Mouse (Mus musculus): ENCODE data around the gene Camk2g. TPM values are rescaled to one million over a fixed set of nuclear protein-coding genes. Genes with fewer than 3 reads are reported as not detected.

Gene Camk2g
- total and polyA plus RNA-seq, 3 experiments = 15.7 to 33.1 (median 18.5) TPM

DNA sequence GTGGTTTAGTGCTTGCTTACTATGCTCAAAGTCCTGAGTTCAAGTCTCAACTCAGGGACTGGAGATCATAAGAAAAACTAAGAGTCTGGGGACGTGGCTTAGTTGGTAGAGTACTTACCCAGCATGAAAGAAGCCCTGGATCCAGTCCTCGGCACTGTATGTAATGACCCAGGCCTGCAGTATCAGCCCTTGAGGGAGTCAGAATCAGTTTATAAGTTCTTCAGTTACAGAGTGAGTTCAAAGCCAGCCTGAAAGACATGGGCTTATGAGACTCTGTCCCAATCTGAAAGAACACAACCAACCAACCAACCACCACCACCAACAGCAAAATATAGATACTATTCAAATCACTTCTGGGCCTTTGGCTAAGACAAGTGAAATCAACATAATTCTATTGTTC lies 47.6 kb upstream of the Camk2g start:
- no peaks in the 10 kb centered on the region for H3K36me3 ChIP-seq (replicated peaks in 1 of 2; ENCODE audit: control insufficient read depth in 1 of 2, insufficient read depth in 1 of 2, low read length in 1 of 2)

DNA sequence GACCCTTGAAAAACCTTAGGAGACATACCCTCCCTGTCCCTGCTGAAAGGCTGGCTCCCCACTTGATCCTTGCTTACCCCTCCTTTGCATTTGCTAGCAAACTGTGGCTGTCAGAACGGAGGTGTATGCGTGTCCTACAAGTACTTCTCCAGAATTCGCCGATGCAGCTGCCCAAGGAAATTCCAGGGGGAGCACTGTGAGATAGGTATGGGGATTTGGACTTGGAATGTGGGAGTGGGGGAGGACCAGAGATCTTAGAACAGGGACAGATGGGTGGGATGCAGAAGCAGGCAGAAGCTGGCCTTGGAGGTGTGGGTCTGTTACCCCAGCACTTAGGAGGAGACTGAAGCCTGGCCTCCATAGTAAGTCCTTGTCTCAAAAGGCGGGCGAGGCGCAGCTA lies 43.8 kb upstream of the Camk2g start:
- no peak overlapping the region for H3K4me2 ChIP-seq (ENCODE audit: insufficient read depth, low read depth, poor library complexity, severe bottlenecking)
- no peaks in the 10 kb centered on the region for H3K27me3 ChIP-seq (replicated peaks)
- no peaks in the 10 kb centered on the region for H3K36me3 ChIP-seq (replicated peaks in 1 of 2; ENCODE audit: control insufficient read depth in 1 of 2, insufficient read depth in 1 of 2, low read length in 1 of 2)
- H3K9ac ChIP-seq (ENCODE audit: insufficient read depth, low read depth) = no peak overlapping the region
- DNase-seq (ENCODE audit: extremely low read depth) = no peak
- H3K4me1 ChIP-seq (ENCODE audit: control insufficient read depth in 1 of 2, insufficient read depth in 2 of 2) = peaks cover 11 to 34% of the 10 kb centered on the region in 2 experiments
- in situ Hi-C loops (cut with MboI; ENCODE audit: low pct_ligation_motif_present, low pct_unique_long_range_greater_than_20kb, low sequenced_read_pairs) = no loop called here
- no peak overlapping the region for H3K27ac ChIP-seq (ENCODE audit: insufficient read depth, low read depth)
- no peak for TF ChIP-seq CHD2 (IDR thresholded peaks at IDR 0.05; ENCODE audit: low read length)
- TF ChIP-seq JUN (IDR thresholded peaks at IDR 0.05; ENCODE audit: insufficient read depth, low read depth, low read length) = no peak
- TF ChIP-seq SMC3 (IDR thresholded peaks at IDR 0.05; ENCODE audit: low read depth, low read length) = no peak
- no peak for TF ChIP-seq HCFC1 (IDR thresholded peaks at IDR 0.05; ENCODE audit: low read depth, low read length)
- dilution Hi-C loops (cut with MboI; ENCODE audit: extremely low pct_ligation_motif_present, extremely low pct_unique_long_range_greater_than_20kb, low sequenced_read_pairs) = no loop called here
- H3K79me2 ChIP-seq (replicated peaks; ENCODE audit: control insufficient read depth, extremely low read depth, insufficient read depth, poor library complexity, severe bottlenecking) = no peaks in the 10 kb centered on the region
- peaks cover 2% of the 10 kb centered on the region for H3K9me3 ChIP-seq (replicated peaks; ENCODE audit: low read length)
- H3K4me3 ChIP-seq (replicated peaks in 1 of 3; ENCODE audit: low read depth in 2 of 3, low read length in 2 of 3, poor library complexity in 1 of 3) = peak overlapping the region in 1 of 3 experiments; percentile 3

More for the DNA sequence above, 47.6 kb upstream of the Camk2g start:
- dilution Hi-C loops (cut with MboI; ENCODE audit: extremely low pct_ligation_motif_present, extremely low pct_unique_long_range_greater_than_20kb, low sequenced_read_pairs) (no loop called here), in situ Hi-C loops (cut with MboI; ENCODE audit: low pct_ligation_motif_present, low pct_unique_long_range_greater_than_20kb, low sequenced_read_pairs) (no loop called here)
- no peak overlapping the region for H3K9ac ChIP-seq (ENCODE audit: insufficient read depth, low read depth)
- no peaks in the 10 kb centered on the region for H3K79me2 ChIP-seq (replicated peaks; ENCODE audit: control insufficient read depth, extremely low read depth, insufficient read depth, poor library complexity, severe bottlenecking)
- no peak overlapping the region for H3K4me2 ChIP-seq (ENCODE audit: insufficient read depth, low read depth, poor library complexity, severe bottlenecking)
- no peaks in the 10 kb centered on the region for H3K27me3 ChIP-seq (replicated peaks)
- peaks cover 2% of the 10 kb centered on the region for H3K9me3 ChIP-seq (replicated peaks; ENCODE audit: low read length)
- H3K27ac ChIP-seq (ENCODE audit: insufficient read depth, low read depth) = no peak overlapping the region
- TF ChIP-seq CTCF (conservative IDR thresholded peaks at IDR 0.05 in 1 of 2, IDR thresholded peaks at IDR 0.05 in 1 of 2; ENCODE audit: low read depth in 2 of 2, low read length in 2 of 2) (no peak), BHLHE40 (IDR thresholded peaks at IDR 0.05; ENCODE audit: low read depth, low read length) (no peak), JUND (conservative IDR thresholded peaks at IDR 0.05; ENCODE audit: low read depth, low read length) (no peak), USF2 (conservative IDR thresholded peaks at IDR 0.05; ENCODE audit: low read depth, low read length) (no peak), TBP (conservative IDR thresholded peaks at IDR 0.05; ENCODE audit: low read depth, low read length) (no peak)
- H3K4me1 ChIP-seq (ENCODE audit: control insufficient read depth in 1 of 2, insufficient read depth in 2 of 2) = peaks cover 9 to 42% of the 10 kb centered on the region in 2 experiments
- no peak overlapping the region for H3K4me3 ChIP-seq (replicated peaks in 1 of 3; ENCODE audit: low read depth in 2 of 3, low read length in 2 of 3, poor library complexity in 1 of 3)
- no peak for DNase-seq (ENCODE audit: extremely low read depth)

DNA sequence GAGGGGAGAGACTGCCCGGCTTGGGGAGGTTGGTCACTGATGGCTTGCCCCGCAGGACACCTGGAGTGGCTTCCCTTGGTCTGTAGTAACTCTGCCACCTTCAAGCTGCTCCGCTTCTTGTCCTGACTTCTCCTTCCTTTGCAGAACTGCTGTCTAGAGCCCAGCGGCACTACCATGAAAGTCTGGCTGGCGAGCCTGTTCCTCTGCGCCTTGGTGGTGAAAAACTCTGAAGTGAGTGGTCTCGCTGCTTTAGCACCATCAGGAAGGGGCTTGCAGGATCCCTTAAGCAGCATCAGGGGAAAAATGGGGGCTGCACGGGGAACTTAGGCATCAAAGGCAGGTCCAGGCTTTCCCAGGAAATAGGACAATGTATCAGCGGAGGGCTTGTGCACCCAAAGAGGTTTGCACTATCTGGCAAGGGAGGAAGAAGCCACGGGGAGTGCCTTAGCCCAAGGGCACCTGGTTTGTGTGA lies 43.1 kb upstream of the Camk2g start:
- H3K9ac ChIP-seq (ENCODE audit: insufficient read depth, low read depth) = no peak overlapping the region
- no peaks in the 10 kb centered on the region for H3K79me2 ChIP-seq (replicated peaks; ENCODE audit: control insufficient read depth, extremely low read depth, insufficient read depth, poor library complexity, severe bottlenecking)
- H3K4me3 ChIP-seq (replicated peaks in 1 of 3; ENCODE audit: low read depth in 2 of 3, low read length in 2 of 3, poor library complexity in 1 of 3) = peak overlapping the region; percentile 30 to 55 (median 31)
- dilution Hi-C loops (cut with MboI; ENCODE audit: extremely low pct_ligation_motif_present, extremely low pct_unique_long_range_greater_than_20kb, low sequenced_read_pairs) (no loop called here), in situ Hi-C loops (cut with MboI; ENCODE audit: low pct_ligation_motif_present, low pct_unique_long_range_greater_than_20kb, low sequenced_read_pairs) (no loop called here)
- no peaks in the 10 kb centered on the region for H3K27me3 ChIP-seq (replicated peaks)
- H3K4me1 ChIP-seq (ENCODE audit: control insufficient read depth in 1 of 2, insufficient read depth in 2 of 2) = peaks cover 11 to 35% of the 10 kb centered on the region in 2 experiments
- H3K36me3 ChIP-seq (replicated peaks in 1 of 2; ENCODE audit: control insufficient read depth in 1 of 2, insufficient read depth in 1 of 2, low read length in 1 of 2) = no peaks in the 10 kb centered on the region
- no peak overlapping the region for H3K4me2 ChIP-seq (ENCODE audit: insufficient read depth, low read depth, poor library complexity, severe bottlenecking)
- TF ChIP-seq MAFK (IDR thresholded peaks at IDR 0.05; ENCODE audit: insufficient replicate concordance, low read length) (no peak), SIN3A (IDR thresholded peaks at IDR 0.05; ENCODE audit: low read length) (no peak), JUND (conservative IDR thresholded peaks at IDR 0.05; ENCODE audit: low read depth, low read length) (no peak), MAZ (IDR thresholded peaks at IDR 0.05; ENCODE audit: low read depth, low read length) (no peak), KAT2A (IDR thresholded peaks at IDR 0.05; ENCODE audit: insufficient replicate concordance, low read length) (no peak)
- no peak for DNase-seq (ENCODE audit: extremely low read depth)
- H3K27ac ChIP-seq (ENCODE audit: insufficient read depth, low read depth) = no peak overlapping the region
- H3K9me3 ChIP-seq (replicated peaks; ENCODE audit: low read length) = peaks cover 2% of the 10 kb centered on the region
